Mouse (Mus musculus): ENCODE data around the gene Fstl3.

- TF ChIP-seq EP300 (IDR thresholded peaks at IDR 0.05; ENCODE audit: low read depth) (no peak), CTCF (IDR thresholded peaks at IDR 0.05; ENCODE audit: low read depth) (no peak)
Measured at GRCm38 (mm10) chr10:79777103-79777531, at the start of gene Fstl3.

All from liver, postnatal 0 days (tissue).